Mouse (Mus musculus): ENCODE results near the gene Olfr1387. TPM values are rescaled to one million over a fixed set of nuclear protein-coding genes. Genes with fewer than 3 reads are reported as not detected.
"Not testable (repeated sequence)": the region's sequence is repeated elsewhere in the genome, so short reads cannot be mapped to it uniquely, and the experiment has no call there.

Olfr1387 gene
- polyA plus RNA-seq (2014; fragmentation: Nextera tagmentation; extraction: Ambion mirVana): not detected in 2 replicates

DNA sequence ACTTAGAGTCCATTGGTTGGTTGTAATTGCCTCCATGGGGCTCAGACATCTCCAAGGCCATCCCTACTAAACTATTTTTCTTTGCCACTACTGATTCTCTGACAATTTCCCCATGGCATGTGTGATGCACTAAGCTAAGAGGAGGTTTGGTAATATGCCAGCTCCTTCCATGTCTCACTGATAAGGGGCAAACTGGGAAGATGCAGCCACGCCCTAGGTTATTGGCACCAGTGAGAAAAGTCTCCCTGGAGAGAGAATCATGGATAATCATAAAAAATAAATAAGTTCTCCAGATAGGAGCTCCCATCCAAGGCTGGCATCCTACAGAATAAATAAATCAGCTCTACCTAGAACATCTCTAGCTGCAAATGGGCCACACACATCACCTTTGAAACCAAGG lies at the start of gene Olfr1387:
TSS of gene Olfr1387 (plus strand) at position 301 of the 400 bp plus-strand sequence.
- H3K36me3 ChIP-seq (ENCODE audit: control insufficient read depth, insufficient read depth, low read length): no peaks in the 10 kb centered on the region
- H3K9ac ChIP-seq (replicated peaks; ENCODE audit: low read depth, low read length): no peak within 1 kb of the TSS
- no peak within 1 kb of the TSS for H3K27ac ChIP-seq (ENCODE audit: low read depth, low read length)
- H3K4me3 ChIP-seq (ENCODE audit: low read depth, low read length): no peak within 1 kb of the TSS
- H3K4me2 ChIP-seq (ENCODE audit: low read depth, low read length): no peak within 1 kb of the TSS
- WGBS: 78% methylated on average over 1 of the region's 1 CpGs
- no peaks in the 10 kb centered on the region for H3K9me3 ChIP-seq (ENCODE audit: control insufficient read depth, low read length)
- no peaks in the 10 kb centered on the region for H3K27me3 ChIP-seq (ENCODE audit: control insufficient read depth, insufficient read depth, low read length)
- no peaks in the 10 kb centered on the region for H3K4me1 ChIP-seq (ENCODE audit: control insufficient read depth, insufficient read depth, low read length)
- ATAC-seq (ENCODE audit: low read depth): no peak

DNA sequence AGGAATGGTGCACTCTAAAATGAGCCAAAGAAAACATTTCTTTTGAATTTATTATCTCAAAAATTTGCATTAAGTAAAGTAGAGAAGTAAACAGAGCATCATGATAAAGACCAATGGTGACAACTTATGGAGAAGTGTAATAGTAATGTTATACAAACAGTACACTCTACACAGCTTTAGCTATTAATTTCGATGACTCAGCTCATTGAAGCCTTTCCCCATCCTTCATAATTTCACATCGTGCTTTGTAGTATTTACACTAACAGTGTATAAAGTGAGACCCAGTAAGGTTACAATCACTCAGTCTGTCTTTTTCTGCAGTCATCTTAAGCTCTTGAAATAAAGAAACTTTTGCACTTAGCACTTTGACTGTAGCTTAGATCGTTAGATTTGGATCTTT lies 48.4 kb upstream of the Olfr1387 start:
- WGBS: 85% methylated on average over 3 of the region's 3 CpGs
- H3K9me3 ChIP-seq (ENCODE audit: control insufficient read depth, low read length): no peaks in the 10 kb centered on the region
- H3K27me3 ChIP-seq (ENCODE audit: control insufficient read depth, insufficient read depth, low read length): no peaks in the 10 kb centered on the region
- H3K4me2 ChIP-seq (ENCODE audit: low read depth, low read length): no peak overlapping the region
- no peak overlapping the region for H3K27ac ChIP-seq (ENCODE audit: low read depth, low read length)
- H3K4me3 ChIP-seq (ENCODE audit: low read depth, low read length): no peak overlapping the region
- no peak overlapping the region for H3K9ac ChIP-seq (replicated peaks; ENCODE audit: low read depth, low read length)
- H3K4me1 ChIP-seq (ENCODE audit: control insufficient read depth, insufficient read depth, low read length): no peaks in the 10 kb centered on the region
- H3K36me3 ChIP-seq (ENCODE audit: control insufficient read depth, insufficient read depth, low read length): no peaks in the 10 kb centered on the region
- no peak for ATAC-seq (ENCODE audit: low read depth)

DNA sequence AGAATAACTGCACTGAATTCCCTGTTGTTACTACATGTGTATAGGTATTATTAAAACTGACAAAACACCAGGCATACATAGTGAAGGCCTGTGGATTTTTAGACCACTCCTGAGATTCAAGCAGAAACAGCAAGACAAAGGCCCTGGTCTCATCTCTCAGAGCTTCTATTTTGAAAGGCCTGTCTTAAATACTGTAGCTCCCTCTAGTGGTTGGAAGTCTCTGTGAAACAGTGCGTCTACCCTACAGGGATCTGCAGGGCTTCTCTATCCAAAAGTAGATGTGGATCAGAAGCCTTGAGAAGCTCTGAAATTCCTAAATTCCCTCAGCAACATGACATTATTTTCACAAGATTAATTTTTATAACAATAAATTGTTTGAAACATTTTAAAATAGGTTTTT lies 44.6 kb upstream of the Olfr1387 start:
- Histone ChIP-seq H3K4me1 (ENCODE audit: control insufficient read depth, insufficient read depth, low read length) (no peaks in the 10 kb centered on the region), H3K27ac (ENCODE audit: low read depth, low read length) (no peak overlapping the region), H3K9me3 (ENCODE audit: control insufficient read depth, low read length) (no peaks in the 10 kb centered on the region), H3K4me2 (ENCODE audit: low read depth, low read length) (no peak overlapping the region), H3K4me3 (ENCODE audit: low read depth, low read length) (no peak overlapping the region), H3K27me3 (ENCODE audit: control insufficient read depth, insufficient read depth, low read length) (no peaks in the 10 kb centered on the region), H3K9ac (replicated peaks; ENCODE audit: low read depth, low read length) (no peak overlapping the region), H3K36me3 (ENCODE audit: control insufficient read depth, insufficient read depth, low read length) (no peaks in the 10 kb centered on the region)
- ATAC-seq (ENCODE audit: low read depth): no peak
- 40% methylated on average over 1 of the region's 1 CpGs for WGBS

DNA sequence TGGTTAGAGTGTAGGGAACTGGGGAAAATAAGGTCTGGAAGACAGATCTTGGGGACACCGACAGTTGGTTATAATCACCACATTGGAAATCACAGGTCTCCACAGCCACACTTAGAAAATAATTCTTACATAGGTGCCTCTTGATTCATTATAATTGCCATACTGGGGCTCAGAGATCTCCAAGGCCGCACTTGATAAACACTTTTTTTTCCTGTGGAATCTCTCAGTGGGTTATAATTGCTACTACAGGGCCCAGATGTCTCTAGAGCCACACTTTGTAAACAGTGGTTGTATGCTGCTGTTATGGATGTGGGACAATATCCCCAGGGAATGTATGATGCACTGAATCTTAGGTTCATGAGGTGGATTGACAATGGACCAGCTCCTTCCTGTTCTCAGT lies 32.4 kb upstream of the Olfr1387 start, which contains the start of gene Olfr1389:
TSS of gene Olfr1389 (plus strand) at position 301 of the 400 bp plus-strand sequence.
- no peak for ATAC-seq (ENCODE audit: low read depth)
- no peaks in the 10 kb centered on the region for H3K4me1 ChIP-seq (ENCODE audit: control insufficient read depth, insufficient read depth, low read length)
- no peak within 1 kb of the TSS for H3K27ac ChIP-seq (ENCODE audit: low read depth, low read length)
- 93% methylated on average over 2 of the region's 2 CpGs for WGBS
- no peak within 1 kb of the TSS for H3K4me2 ChIP-seq (ENCODE audit: low read depth, low read length)
- H3K27me3 ChIP-seq (ENCODE audit: control insufficient read depth, insufficient read depth, low read length): no peaks in the 10 kb centered on the region
- H3K4me3 ChIP-seq (ENCODE audit: low read depth, low read length): no peak within 1 kb of the TSS
- no peaks in the 10 kb centered on the region for H3K36me3 ChIP-seq (ENCODE audit: control insufficient read depth, insufficient read depth, low read length)
- H3K9ac ChIP-seq (replicated peaks; ENCODE audit: low read depth, low read length): no peak within 1 kb of the TSS
- H3K9me3 ChIP-seq (ENCODE audit: control insufficient read depth, low read length): no peaks in the 10 kb centered on the region

DNA sequence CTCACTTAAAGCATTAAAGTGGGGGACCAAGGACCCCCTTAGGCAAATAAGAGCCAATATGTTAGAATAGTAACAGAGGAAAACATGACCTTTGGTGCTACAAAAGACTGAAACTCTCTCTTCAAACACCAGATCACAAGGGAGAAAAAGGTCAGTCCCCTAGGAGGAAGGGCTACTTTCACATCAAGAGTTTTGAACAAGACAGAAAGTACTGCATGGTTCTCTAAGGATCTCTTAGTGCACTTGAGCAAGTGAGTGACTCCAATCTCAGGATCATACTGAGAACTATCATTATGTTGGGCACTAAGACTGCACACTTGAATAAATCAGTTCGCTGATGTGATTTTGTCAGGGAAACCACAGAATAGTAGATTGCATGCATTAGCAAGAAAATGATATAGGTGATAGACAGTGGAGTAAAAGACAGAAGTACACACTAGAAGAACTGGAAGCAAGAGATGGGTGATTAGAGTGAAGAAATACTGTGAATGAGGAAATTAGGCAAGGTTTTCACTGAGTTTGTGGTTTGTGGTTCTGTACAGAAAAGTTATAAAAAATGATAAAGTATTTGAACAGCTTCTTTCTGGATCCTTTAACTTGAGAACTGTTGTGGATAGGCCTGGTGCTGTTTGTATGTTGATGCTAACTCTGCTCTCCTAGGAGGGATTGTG lies 29.8 kb upstream of the Olfr1387 start:
- no peak overlapping the region for H3K4me3 ChIP-seq (ENCODE audit: low read depth, low read length)
- no peak overlapping the region for H3K4me2 ChIP-seq (ENCODE audit: low read depth, low read length)
- no peaks in the 10 kb centered on the region for H3K9me3 ChIP-seq (ENCODE audit: control insufficient read depth, low read length)
- H3K27ac ChIP-seq (ENCODE audit: low read depth, low read length): no peak overlapping the region
- no peaks in the 10 kb centered on the region for H3K36me3 ChIP-seq (ENCODE audit: control insufficient read depth, insufficient read depth, low read length)
- no peaks in the 10 kb centered on the region for H3K4me1 ChIP-seq (ENCODE audit: control insufficient read depth, insufficient read depth, low read length)
- H3K9ac ChIP-seq (replicated peaks; ENCODE audit: low read depth, low read length): no peak overlapping the region
- ATAC-seq (ENCODE audit: low read depth): no peak
- no peaks in the 10 kb centered on the region for H3K27me3 ChIP-seq (ENCODE audit: control insufficient read depth, insufficient read depth, low read length)
- WGBS: 93% methylated on average over 1 of the region's 1 CpGs

DNA sequence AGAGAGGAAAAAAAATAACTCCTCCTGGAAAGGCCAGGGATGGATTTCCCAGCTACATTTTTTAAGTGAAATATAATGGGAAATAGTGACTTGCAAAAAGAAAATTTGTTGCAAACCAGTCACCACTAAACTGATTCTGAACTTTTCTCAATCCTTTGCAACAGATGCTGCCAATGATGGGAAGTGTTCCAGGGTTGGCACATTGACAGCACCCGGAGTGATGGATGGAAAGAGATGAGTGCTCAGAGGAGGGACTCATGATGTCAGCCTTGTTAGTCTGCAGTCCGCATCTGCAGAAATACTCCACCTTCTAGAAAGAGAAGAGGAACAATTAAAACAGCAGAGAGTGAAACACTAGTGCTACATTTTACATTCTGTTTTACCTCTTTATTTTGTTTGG lies 25.5 kb upstream of the Olfr1387 start:
- no peak overlapping the region for H3K4me3 ChIP-seq (ENCODE audit: low read depth, low read length)
- no peak overlapping the region for H3K27ac ChIP-seq (ENCODE audit: low read depth, low read length)
- WGBS: 86% methylated on average over 2 of the region's 2 CpGs
- H3K4me2 ChIP-seq (ENCODE audit: low read depth, low read length): no peak overlapping the region
- H3K36me3 ChIP-seq (ENCODE audit: control insufficient read depth, insufficient read depth, low read length): no peaks in the 10 kb centered on the region
- H3K4me1 ChIP-seq (ENCODE audit: control insufficient read depth, insufficient read depth, low read length): no peaks in the 10 kb centered on the region
- no peaks in the 10 kb centered on the region for H3K27me3 ChIP-seq (ENCODE audit: control insufficient read depth, insufficient read depth, low read length)
- no peaks in the 10 kb centered on the region for H3K9me3 ChIP-seq (ENCODE audit: control insufficient read depth, low read length)
- no peak for ATAC-seq (ENCODE audit: low read depth)
- H3K9ac ChIP-seq (replicated peaks; ENCODE audit: low read depth, low read length): no peak overlapping the region

DNA sequence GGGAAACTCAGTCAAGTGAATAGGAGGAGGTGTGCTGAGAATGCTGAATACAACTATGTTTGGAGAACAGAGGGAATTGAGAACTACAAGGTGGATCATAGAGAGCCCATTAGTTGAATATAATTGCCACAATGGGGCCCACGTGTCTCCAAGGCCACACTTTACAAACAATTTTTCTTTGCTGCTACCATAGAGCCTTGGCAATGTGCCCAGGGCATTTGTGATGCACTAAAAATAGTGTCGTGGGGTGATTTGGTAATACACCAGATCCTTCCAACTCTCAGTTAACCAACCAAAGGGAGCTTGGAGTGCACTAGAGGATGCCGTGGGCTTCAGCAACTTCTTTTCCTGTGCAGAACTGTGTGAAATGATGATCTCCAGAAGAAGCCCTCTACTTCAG lies 18.7 kb upstream of the Olfr1387 start, which contains the start of gene Olfr1388:
TSS of gene Olfr1388 (plus strand) at position 214 of the 400 bp plus-strand sequence.
- 78% methylated on average over 3 of the region's 3 CpGs for WGBS
- Histone ChIP-seq H3K9me3 (ENCODE audit: control insufficient read depth, low read length) (no peaks in the 10 kb centered on the region), H3K4me1 (ENCODE audit: control insufficient read depth, insufficient read depth, low read length) (no peaks in the 10 kb centered on the region), H3K27ac (ENCODE audit: low read depth, low read length) (no peak within 1 kb of the TSS), H3K4me2 (ENCODE audit: low read depth, low read length) (no peak within 1 kb of the TSS), H3K4me3 (ENCODE audit: low read depth, low read length) (no peak within 1 kb of the TSS), H3K9ac (replicated peaks; ENCODE audit: low read depth, low read length) (no peak within 1 kb of the TSS), H3K36me3 (ENCODE audit: control insufficient read depth, insufficient read depth, low read length) (no peaks in the 10 kb centered on the region), H3K27me3 (ENCODE audit: control insufficient read depth, insufficient read depth, low read length) (no peaks in the 10 kb centered on the region)
- no peak for ATAC-seq (ENCODE audit: low read depth)

DNA sequence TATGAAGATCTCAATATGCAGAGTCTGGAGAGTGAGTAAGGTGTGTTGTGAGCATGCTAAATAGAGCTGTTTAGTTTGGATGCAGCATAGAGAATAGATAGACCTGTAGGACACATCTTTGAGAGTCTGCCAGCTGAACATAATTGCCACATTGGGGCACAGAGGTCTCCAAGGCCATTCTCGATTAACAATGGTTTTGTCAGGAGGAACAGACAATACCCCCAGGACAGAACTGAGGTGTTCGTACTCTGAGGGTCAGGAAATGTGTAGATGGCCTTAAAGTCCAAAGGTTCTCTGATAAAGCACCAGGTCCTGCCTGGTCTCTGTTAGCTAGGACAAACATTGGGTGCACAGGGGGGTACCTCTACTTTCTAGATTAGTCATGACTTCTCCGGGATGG lies 9.6 kb downstream of the Olfr1387 start, which contains the start of gene Olfr1386:
TSS of gene Olfr1386 (plus strand) at position 301 of the 400 bp plus-strand sequence.
- H3K36me3 ChIP-seq (ENCODE audit: control insufficient read depth, insufficient read depth, low read length); H3K9ac ChIP-seq (replicated peaks; ENCODE audit: low read depth, low read length); H3K4me3 ChIP-seq (ENCODE audit: low read depth, low read length); ATAC-seq (ENCODE audit: low read depth); H3K9me3 ChIP-seq (ENCODE audit: control insufficient read depth, low read length); H3K27ac ChIP-seq (ENCODE audit: low read depth, low read length); H3K4me1 ChIP-seq (ENCODE audit: control insufficient read depth, insufficient read depth, low read length); H3K4me2 ChIP-seq (ENCODE audit: low read depth, low read length); H3K27me3 ChIP-seq (ENCODE audit: control insufficient read depth, insufficient read depth, low read length): not testable (repeated sequence)
- 83% methylated on average over 2 of the region's 3 CpGs for WGBS

DNA sequence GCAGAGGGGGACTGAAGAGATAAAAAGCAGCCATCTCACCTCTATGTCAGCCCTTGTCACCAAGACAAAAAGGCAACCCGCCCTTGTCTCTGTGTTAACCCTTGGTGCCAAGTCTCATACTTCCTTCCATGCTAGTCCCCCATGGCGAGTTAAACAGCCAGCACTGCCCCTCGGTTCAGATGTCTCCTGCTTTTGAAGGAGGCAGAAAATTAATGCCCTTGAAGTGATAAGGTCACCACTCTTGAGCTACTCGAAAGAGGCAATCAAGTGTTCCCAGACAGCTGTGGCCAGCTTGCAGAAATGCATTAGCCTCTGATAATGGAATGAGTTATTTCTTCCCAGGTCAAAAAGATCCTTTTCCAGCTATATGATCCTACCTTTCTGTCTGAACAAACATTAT lies 30.8 kb downstream of the Olfr1387 start:
- Histone ChIP-seq H3K9ac (replicated peaks; ENCODE audit: low read depth, low read length) (no peak overlapping the region), H3K4me3 (ENCODE audit: low read depth, low read length) (no peak overlapping the region), H3K4me2 (ENCODE audit: low read depth, low read length) (no peak overlapping the region), H3K27ac (ENCODE audit: low read depth, low read length) (no peak overlapping the region), H3K36me3 (ENCODE audit: control insufficient read depth, insufficient read depth, low read length) (no peaks in the 10 kb centered on the region), H3K4me1 (ENCODE audit: control insufficient read depth, insufficient read depth, low read length) (no peaks in the 10 kb centered on the region), H3K27me3 (ENCODE audit: control insufficient read depth, insufficient read depth, low read length) (no peaks in the 10 kb centered on the region), H3K9me3 (ENCODE audit: control insufficient read depth, low read length) (no peaks in the 10 kb centered on the region)
- no peak for ATAC-seq (ENCODE audit: low read depth)
- 55% methylated on average over 4 of the region's 4 CpGs for WGBS

All from neural tube, embryonic 14.5 days (tissue).